Mouse (Mus musculus) liver, embryonic 14.5 days (tissue): ENCODE results near the gene Sphk2.

ENCODE experiments used
- CTCF ChIP-seq: IDR thresholded peaks from 2 replicates; pipeline ENCODE4 v1.5.1; 2016; ENCODE audit warnings: antibody characterized with exemption, low read depth, control low read depth
- EP300 ChIP-seq: IDR thresholded peaks from 2 replicates; pipeline ENCODE4 v1.6.1; 2016; ENCODE audit warnings: antibody characterized with exemption, low read depth

DNA sequence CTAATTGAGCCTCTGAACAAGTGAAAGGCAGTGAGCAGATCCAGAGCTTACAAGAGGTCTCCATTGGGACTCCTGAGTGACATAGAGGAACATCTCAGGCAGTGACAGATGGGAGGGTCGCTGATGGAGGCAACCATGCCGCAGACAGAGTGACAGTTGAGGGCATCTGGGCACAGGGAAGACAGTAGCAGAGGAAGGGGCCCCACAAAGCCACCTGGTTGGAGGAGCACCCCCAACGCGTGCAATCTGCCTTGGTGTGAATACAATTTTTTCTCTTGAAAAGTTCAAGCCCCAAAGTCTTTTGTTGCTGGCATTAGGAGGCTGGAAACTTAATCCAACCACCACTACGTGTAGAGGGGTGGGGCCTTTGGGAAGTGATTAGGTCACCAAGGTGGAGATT is 42.3 kb upstream of the Sphk2 start:
- TF ChIP-seq CTCF, result no peak
- TF ChIP-seq EP300, result no peak
